Mouse (Mus musculus): ENCODE measurements around the gene Dhrs13. TPM values are rescaled to one million over a fixed set of nuclear protein-coding genes. Genes with fewer than 3 reads are reported as not detected.

Gene Dhrs13
- polyA plus RNA-seq, 1 experiment = 3.0 TPM

Other genes starting within 250 kb of the Dhrs13 start
- gene Gm10277, start 244.5 kb upstream of the Dhrs13 start, polyA plus RNA-seq (2012; ENCODE audit: insufficient read depth, insufficient read length, missing spikeins) = not detected in 2 replicates
- not detected in 2 replicates for gene Pipox, start 138.2 kb upstream of the Dhrs13 start, polyA plus RNA-seq (2012; ENCODE audit: insufficient read depth, insufficient read length, missing spikeins)
- gene Sez6, start 101.5 kb upstream of the Dhrs13 start, polyA plus RNA-seq (2012; ENCODE audit: insufficient read depth, insufficient read length, missing spikeins) = 0.44 TPM in 1 of 2 replicates, not detected in the other
- 9.6 and 13.3 TPM in 2 replicates for gene Phf12, start 49.5 kb upstream of the Dhrs13 start, polyA plus RNA-seq (2012; ENCODE audit: insufficient read depth, insufficient read length, missing spikeins)
- gene Flot2, start 5.7 kb downstream of the Dhrs13 start, polyA plus RNA-seq (2012; ENCODE audit: insufficient read depth, insufficient read length, missing spikeins) = 74.4 and 110 TPM in 2 replicates
- 33.8 and 38.9 TPM in 2 replicates for gene Eral1, start 48.1 kb downstream of the Dhrs13 start, polyA plus RNA-seq (2012; ENCODE audit: insufficient read depth, insufficient read length, missing spikeins)
- gene Fam222b, start 62.4 kb downstream of the Dhrs13 start, polyA plus RNA-seq (2012; ENCODE audit: insufficient read depth, insufficient read length, missing spikeins) = 5.8 and 7.5 TPM in 2 replicates
- gene Traf4, start 133.3 kb downstream of the Dhrs13 start, polyA plus RNA-seq (2012; ENCODE audit: insufficient read depth, insufficient read length, missing spikeins) = 45.7 and 47.5 TPM in 2 replicates
- gene Nek8, start 144.4 kb downstream of the Dhrs13 start, polyA plus RNA-seq (2012; ENCODE audit: insufficient read depth, insufficient read length, missing spikeins) = 3.2 and 6.3 TPM in 2 replicates
- 77.2 and 118 TPM in 2 replicates for gene Tlcd1, start 144.4 kb downstream of the Dhrs13 start, polyA plus RNA-seq (2012; ENCODE audit: insufficient read depth, insufficient read length, missing spikeins)
- 881 and 950 TPM in 2 replicates for gene Rpl23a, start 151.3 kb downstream of the Dhrs13 start, polyA plus RNA-seq (2012; ENCODE audit: insufficient read depth, insufficient read length, missing spikeins)
- gene Rab34, start 156.2 kb downstream of the Dhrs13 start, polyA plus RNA-seq (2012; ENCODE audit: insufficient read depth, insufficient read length, missing spikeins) = 61.8 and 78.8 TPM in 2 replicates
- 102 and 105 TPM in 2 replicates for gene Proca1, start 161.1 kb downstream of the Dhrs13 start, polyA plus RNA-seq (2012; ENCODE audit: insufficient read depth, insufficient read length, missing spikeins)
- 42.0 and 44.9 TPM in 2 replicates for gene Sdf2, start 213.5 kb downstream of the Dhrs13 start, polyA plus RNA-seq (2012; ENCODE audit: insufficient read depth, insufficient read length, missing spikeins)
- 20.1 and 20.7 TPM in 2 replicates for gene Supt6, start 213.7 kb downstream of the Dhrs13 start, polyA plus RNA-seq (2012; ENCODE audit: insufficient read depth, insufficient read length, missing spikeins)
- 74.3 and 104 TPM in 2 replicates for gene 2610507B11Rik, start 229.5 kb downstream of the Dhrs13 start, polyA plus RNA-seq (2012; ENCODE audit: insufficient read depth, insufficient read length, missing spikeins)